Comparison of ENCODE assay signal across 20 mouse cellular contexts in the genomic region with DNA sequence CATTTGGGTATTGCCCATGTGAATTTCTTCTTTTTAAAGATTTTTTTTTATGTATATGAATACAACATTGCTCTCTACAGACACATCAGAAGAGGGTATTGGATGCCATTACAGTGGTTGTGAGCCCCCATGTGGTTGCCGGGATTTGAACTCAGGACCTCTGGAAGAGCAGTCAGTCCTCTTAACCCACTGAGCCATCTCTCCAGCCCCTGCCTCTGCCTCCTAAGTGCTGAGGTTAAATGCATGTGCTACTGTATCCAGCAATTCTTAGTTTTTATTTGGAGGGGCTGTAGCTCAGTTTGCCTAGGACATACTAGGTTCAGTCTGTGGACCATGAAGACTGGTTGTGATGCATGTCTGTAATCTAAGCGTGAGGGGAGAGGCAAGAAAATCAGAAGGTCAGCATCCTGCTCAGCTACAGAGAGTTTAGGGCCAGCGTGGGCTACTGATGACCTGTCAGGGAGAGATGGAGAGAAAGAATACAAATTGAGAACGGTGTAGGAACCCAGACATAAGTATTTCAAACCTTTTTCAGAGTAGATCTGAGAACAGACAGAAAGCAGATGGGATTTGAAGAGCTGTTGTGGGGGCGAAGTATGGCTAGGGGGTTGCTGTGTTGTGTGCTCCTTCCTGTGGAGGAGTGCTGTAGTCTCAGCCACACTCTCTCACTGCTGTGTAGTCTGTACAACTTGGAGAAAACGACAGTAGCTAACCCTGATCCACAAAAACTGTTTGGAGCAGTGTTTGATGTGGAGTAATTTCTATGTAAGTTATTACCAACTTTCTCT. TPM values are rescaled to one million over a fixed set of nuclear protein-coding genes. Genes with fewer than 3 reads are reported as not detected.
DNase-seq lines count a peak whose midpoint lies in the region; ATAC-seq and TF ChIP-seq lines count a peak whose summit lies in the region.
"Had no signal": no experiment of that assay in that cellular context is flagged by ENCODE, and none has a peak within 500 bp of the region (broad histone marks: within the 10 kb centered on the region; RNA-seq: fewer than 3 reads in every experiment).

No protein-coding gene starts in this region.

- ATAC-seq in intestine, postnatal 0 days = no peak
- ATAC-seq in intestine, embryonic 16.5 days = no peak
- ATAC-seq: forebrain, embryonic 15.5 days had no signal

- H3K4me2 ChIP-seq in intestine, postnatal 0 days (replicated peaks; ENCODE audit: low read depth) = no peak overlapping the region
- no peak overlapping the region for H3K4me2 ChIP-seq in intestine, embryonic 16.5 days (ENCODE audit: low read depth, low read length)
- H3K4me2 ChIP-seq: embryonic facial prominence, embryonic 12.5 days; forebrain, embryonic 15.5 days; heart, embryonic 11.5 days; hindbrain, embryonic 13.5 days had no signal

- H3K4me3 ChIP-seq in heart, embryonic 10.5 days = no peak overlapping the region
- H3K4me3 ChIP-seq in intestine, postnatal 0 days (ENCODE audit: low read depth, low read length) = no peak overlapping the region
- no peak overlapping the region for H3K4me3 ChIP-seq in intestine, embryonic 16.5 days (ENCODE audit: low read length)
- no peak overlapping the region for H3K4me3 ChIP-seq in limb, embryonic 10.5 days
- H3K4me3 ChIP-seq: embryonic facial prominence, embryonic 12.5 days; forebrain, embryonic 15.5 days; hindbrain, embryonic 13.5 days had no signal

- no peak for TF ChIP-seq CTCF in intestine, postnatal 0 days (IDR thresholded peaks at IDR 0.05; ENCODE audit: low read depth)

- no peaks in the 10 kb centered on the region for H3K27me3 ChIP-seq in heart, embryonic 10.5 days (ENCODE audit: insufficient read depth, poor library complexity, severe bottlenecking)
- H3K27me3 ChIP-seq in intestine, postnatal 0 days (replicated peaks; ENCODE audit: control insufficient read depth, insufficient read depth, low read length) = no peaks in the 10 kb centered on the region
- H3K27me3 ChIP-seq in intestine, embryonic 16.5 days (replicated peaks; ENCODE audit: control insufficient read depth, insufficient read depth, low read length) = no peaks in the 10 kb centered on the region
- H3K27me3 ChIP-seq in limb, embryonic 10.5 days (ENCODE audit: low read depth, poor library complexity, severe bottlenecking) = no peaks in the 10 kb centered on the region
- H3K27me3 ChIP-seq: embryonic facial prominence, embryonic 12.5 days; forebrain, embryonic 15.5 days; hindbrain, embryonic 13.5 days had no signal

- H3K9ac ChIP-seq in intestine, postnatal 0 days (ENCODE audit: low read depth, low read length) = no peak overlapping the region
- H3K9ac ChIP-seq in intestine, embryonic 16.5 days (ENCODE audit: low read depth, low read length) = no peak overlapping the region
- H3K9ac ChIP-seq: embryonic facial prominence, embryonic 12.5 days; forebrain, embryonic 15.5 days; hindbrain, embryonic 13.5 days had no signal

- no peaks in the 10 kb centered on the region for H3K9me3 ChIP-seq in heart, embryonic 10.5 days
- H3K9me3 ChIP-seq in intestine, postnatal 0 days (ENCODE audit: control insufficient read depth) = no peaks in the 10 kb centered on the region
- no peaks in the 10 kb centered on the region for H3K9me3 ChIP-seq in intestine, embryonic 16.5 days (ENCODE audit: control insufficient read depth, low read length)
- no peaks in the 10 kb centered on the region for H3K9me3 ChIP-seq in limb, embryonic 10.5 days (replicated peaks)
- H3K9me3 ChIP-seq: embryonic facial prominence, embryonic 12.5 days; forebrain, embryonic 15.5 days; hindbrain, embryonic 13.5 days had no signal

- peaks cover 91% of the 10 kb centered on the region for H3K36me3 ChIP-seq in heart, embryonic 10.5 days
- peaks cover 70% of the 10 kb centered on the region for H3K36me3 ChIP-seq in intestine, postnatal 0 days (ENCODE audit: control insufficient read depth, insufficient read depth)
- H3K36me3 ChIP-seq in intestine, embryonic 16.5 days (ENCODE audit: control insufficient read depth, insufficient read depth, low read length) = peaks cover 20% of the 10 kb centered on the region
- peaks cover 97% of the 10 kb centered on the region for H3K36me3 ChIP-seq in limb, embryonic 10.5 days

- DNase-seq in heart, adult 11 months = peak; percentile 79
- DNase-seq in heart, embryonic 10.5 days (ENCODE audit: low spot score) = no peak
- DNase-seq in right cerebral cortex, adult 18-20 months = peak; percentile 52
- DNase-seq in right cerebral cortex, postnatal 10 days (ENCODE audit: low spot score in 2 of 2) = no peak
- peak; percentile 89 for DNase-seq in brain, adult 2 months (ENCODE audit: low read depth, low spot score)
- DNase-seq in limb, embryonic 10.5 days (ENCODE audit: low spot score) = no peak
- DNase-seq: adrenal gland, adult 8-10 months; adrenal gland, postnatal 36 days; cerebellum, adult 11 months; cerebellum, adult 8-10 months; cerebellum, postnatal 14 days; gastrocnemius, postnatal 36 days; heart, adult 18-20 months; kidney, adult 18-20 months had no signal

- WGBS in heart, embryonic 10.5 days = 88% methylated on average over 6 of the region's 6 CpGs
- WGBS in intestine, postnatal 0 days = 87% methylated on average over 6 of the region's 6 CpGs
- WGBS in intestine, embryonic 16.5 days = 90% methylated on average over 6 of the region's 6 CpGs
- 92% methylated on average over 6 of the region's 6 CpGs for WGBS in limb, embryonic 10.5 days

- H3K4me1 ChIP-seq in heart, embryonic 10.5 days = no peaks in the 10 kb centered on the region
- H3K4me1 ChIP-seq in intestine, postnatal 0 days (replicated peaks; ENCODE audit: control insufficient read depth, insufficient read depth, low read length) = no peaks in the 10 kb centered on the region
- no peaks in the 10 kb centered on the region for H3K4me1 ChIP-seq in intestine, embryonic 16.5 days (ENCODE audit: control insufficient read depth, insufficient read depth, low read length)
- H3K4me1 ChIP-seq in limb, embryonic 10.5 days = no peaks in the 10 kb centered on the region
- H3K4me1 ChIP-seq: embryonic facial prominence, embryonic 12.5 days had no signal

- H3K27ac ChIP-seq in heart, embryonic 10.5 days = no peak overlapping the region
- 0 out of 2 replicates have a peak overlapping the region, but pooled peaks have one; percentile 15 for H3K27ac ChIP-seq in intestine, postnatal 0 days (ENCODE audit: low read depth, low read length)
- H3K27ac ChIP-seq in intestine, embryonic 16.5 days (ENCODE audit: low read length) = no peak overlapping the region
- no peak overlapping the region for H3K27ac ChIP-seq in limb, embryonic 10.5 days
- H3K27ac ChIP-seq: embryonic facial prominence, embryonic 12.5 days; forebrain, embryonic 15.5 days; hindbrain, embryonic 13.5 days had no signal

RNA-seq across cellular contexts. Expression of a gene that starts 13.0 kb away (rescaled TPM):
- polyA plus RNA-seq in heart, embryonic 10.5 days (2016; fragmentation: Nextera tagmentation; extraction: Ambion mirVana) = 515 and 584 TPM in 2 replicates
- polyA plus RNA-seq in intestine, postnatal 0 days (2015; fragmentation: Nextera tagmentation; extraction: Ambion mirVana) = 142 and 160 TPM in 2 replicates
- 397 and 409 TPM in 2 replicates for polyA plus RNA-seq in intestine, embryonic 16.5 days (2015; fragmentation: Nextera tagmentation; extraction: Ambion mirVana)
- 565 and 690 TPM in 2 replicates for polyA plus RNA-seq in limb, embryonic 10.5 days (2016; fragmentation: Nextera tagmentation; extraction: Ambion mirVana)

Comparison
In these comparisons a context has a peak if more than half of its experiments do, and no peak if none do; other contexts are left out.
1. DNase-seq: peak in heart, adult 11 months (single experiment), right cerebral cortex, adult 18-20 months (single experiment) and brain, adult 2 months (single experiment); none in heart, embryonic 10.5 days (single experiment), right cerebral cortex, postnatal 10 days (0 of 2) and limb, embryonic 10.5 days (single experiment).